Mouse (Mus musculus): ENCODE measurements around the gene Kbtbd7. TPM values are rescaled to one million over a fixed set of nuclear protein-coding genes. Genes with fewer than 3 reads are reported as not detected.
A peak's percentile ranks its signal among the peaks of the same experiment; 100 is the strongest.
"Not testable (repeated sequence)": the region's sequence is repeated elsewhere in the genome, so short reads cannot be mapped to it uniquely, and the experiment has no call there.

The Kbtbd7 gene
- 7.2 and 7.6 TPM in 2 replicates for polyA plus RNA-seq (2015; fragmentation: Nextera tagmentation; extraction: Ambion mirVana)

- peak; percentile 97 for DNase-seq (ENCODE audit: low spot score)
Observed at GRCm38 (mm10) chr14:79425979-79426729, at the start of gene Kbtbd7. Kbtbd7 (plus strand) TSS chr14:79426511.

GRCm38 (mm10) chr14:79377041-79377440 is 49.3 kb upstream of the Kbtbd7 start:
- no peak for DNase-seq (ENCODE audit: low spot score)

- DNase-seq (ENCODE audit: low spot score), result no peak
Observed at GRCm38 (mm10) chr14:79383120-79383519, 43.2 kb upstream of the Kbtbd7 start.

- DNase-seq (ENCODE audit: low spot score), result no peak
Observed at GRCm38 (mm10) chr14:79388304-79388703, 38.0 kb upstream of the Kbtbd7 start.

- DNase-seq (ENCODE audit: low spot score), result peak; percentile 15
Observed at GRCm38 (mm10) chr14:79389438-79390264, 36.7 kb upstream of the Kbtbd7 start.

GRCm38 (mm10) chr14:79390265-79390926 is 35.9 kb upstream of the Kbtbd7 start, which contains the start of gene Naa16:
Naa16 (minus strand) TSS chr14:79390778.
- DNase-seq (ENCODE audit: low spot score), result peak; percentile 96

- peak; percentile 52 for DNase-seq (ENCODE audit: low spot score)
Observed at GRCm38 (mm10) chr14:79393289-79393688, 33.0 kb upstream of the Kbtbd7 start.

GRCm38 (mm10) chr14:79394564-79394963 is 31.7 kb upstream of the Kbtbd7 start:
- peak; percentile 75 for DNase-seq (ENCODE audit: low spot score)

GRCm38 (mm10) chr14:79397321-79398122 is 28.8 kb upstream of the Kbtbd7 start, which contains the start of gene Mtrf1:
Mtrf1 (plus strand) TSS chr14:79397772.
- DNase-seq (ENCODE audit: low spot score), result peak; percentile 77

- DNase-seq (ENCODE audit: low spot score), result no peak
Observed at GRCm38 (mm10) chr14:79407641-79408040, 18.7 kb upstream of the Kbtbd7 start.

- no peak for DNase-seq (ENCODE audit: low spot score)
Observed at GRCm38 (mm10) chr14:79409278-79409830, 17.0 kb upstream of the Kbtbd7 start.

- no peak for DNase-seq (ENCODE audit: low spot score)
Observed at GRCm38 (mm10) chr14:79410662-79411061, 15.6 kb upstream of the Kbtbd7 start.

GRCm38 (mm10) chr14:79413121-79413520 is 13.2 kb upstream of the Kbtbd7 start:
- no peak for DNase-seq (ENCODE audit: low spot score)

GRCm38 (mm10) chr14:79420083-79420685 is 6.1 kb upstream of the Kbtbd7 start:
- DNase-seq (ENCODE audit: low spot score), result no peak

GRCm38 (mm10) chr14:79426730-79427365 is 537 bp downstream of the Kbtbd7 start:
- DNase-seq (ENCODE audit: low spot score), result not testable (repeated sequence)

GRCm38 (mm10) chr14:79434068-79434467 is 7.8 kb downstream of the Kbtbd7 start:
- no peak for DNase-seq (ENCODE audit: low spot score)

GRCm38 (mm10) chr14:79440655-79441054 is 14.3 kb downstream of the Kbtbd7 start:
- DNase-seq (ENCODE audit: low spot score), result no peak

GRCm38 (mm10) chr14:79441441-79441840 is 15.1 kb downstream of the Kbtbd7 start:
- no peak for DNase-seq (ENCODE audit: low spot score)

- DNase-seq (ENCODE audit: low spot score), result no peak
Observed at GRCm38 (mm10) chr14:79444601-79445000, 18.3 kb downstream of the Kbtbd7 start.
